Mouse (Mus musculus) heart, embryonic 13.5 days (tissue): Measurements from ENCODE around the gene Angptl3. TPM values are rescaled to one million over a fixed set of nuclear protein-coding genes. Genes with fewer than 3 reads are reported as not detected.

Experiments
- ATAC-seq: fragments of 200-750 bp; cut with Nextera tagmentation; 2 replicates; pipeline ENCODE4 v1.8.0; 2017; ENCODE audit warnings: moderate TSS enrichment; ENCODE audit not compliant: insufficient number of reproducible peaks, low FRiP score, low TSS enrichment; ENCODE audit errors: extremely low read depth
- H3K27ac ChIP-seq: fragments of 300-500 bp; sonication (generic); replicated peaks from 2 replicates; pipeline ENCODE4 v1.5.1; 2015; ENCODE audit warnings: moderate library complexity, mild to moderate bottlenecking, inconsistent platforms
- H3K27me3 ChIP-seq: fragments of 300-500 bp; sonication (generic); replicated peaks from 2 replicates; pipeline ENCODE4 v1.6.1; 2015; ENCODE audit warnings: mild to moderate bottlenecking, inconsistent platforms
- H3K36me3 ChIP-seq: fragments of 300-500 bp; sonication (generic); 2 replicates; pipeline ENCODE4 v1.6.1; 2015; ENCODE audit warnings: mild to moderate bottlenecking, inconsistent platforms
- H3K4me1 ChIP-seq: fragments of 300-500 bp; sonication (generic); 2 replicates; pipeline ENCODE4 v1.6.1; 2015; ENCODE audit warnings: inconsistent platforms
- H3K4me2 ChIP-seq: fragments of 300-500 bp; sonication (generic); 2 replicates; pipeline ENCODE4 v1.6.1; 2015; ENCODE audit warnings: inconsistent platforms, mild to moderate bottlenecking, moderate library complexity
- H3K4me3 ChIP-seq: fragments of 300-500 bp; sonication (generic); 2 replicates; pipeline ENCODE4 v1.5.1; 2015; ENCODE audit warnings: moderate library complexity, mild to moderate bottlenecking, inconsistent platforms
- H3K9ac ChIP-seq: fragments of 300-500 bp; sonication (generic); 2 replicates; pipeline ENCODE4 v1.6.1; 2015; ENCODE audit warnings: inconsistent platforms, mild to moderate bottlenecking, moderate library complexity
- H3K9me3 ChIP-seq: fragments of 300-500 bp; sonication (generic); 2 replicates; pipeline ENCODE4 v1.6.1; 2016; ENCODE audit warnings: inconsistent platforms
- WGBS: fragments of 180-500 bp; shearing (Covaris S2); methylation state at CpG from one replicate; pipeline ENCODE4 v1.1.7; 2015; ENCODE audit warnings: mixed read lengths; 5-methylcytosine and 5-hydroxymethylcytosine counted together
- polyA plus RNA-seq: library from polyadenylated mRNA; unstranded; fragments of >200 nt; fragmentation: Nextera tagmentation; extraction: Ambion mirVana; gene quantifications from 2 replicates; pipeline ENCODE4 v1.2.1, GENCODE M21; 2015

The Angptl3 gene
- 0.66 and 1.6 TPM in 2 replicates for polyA plus RNA-seq

DNA sequence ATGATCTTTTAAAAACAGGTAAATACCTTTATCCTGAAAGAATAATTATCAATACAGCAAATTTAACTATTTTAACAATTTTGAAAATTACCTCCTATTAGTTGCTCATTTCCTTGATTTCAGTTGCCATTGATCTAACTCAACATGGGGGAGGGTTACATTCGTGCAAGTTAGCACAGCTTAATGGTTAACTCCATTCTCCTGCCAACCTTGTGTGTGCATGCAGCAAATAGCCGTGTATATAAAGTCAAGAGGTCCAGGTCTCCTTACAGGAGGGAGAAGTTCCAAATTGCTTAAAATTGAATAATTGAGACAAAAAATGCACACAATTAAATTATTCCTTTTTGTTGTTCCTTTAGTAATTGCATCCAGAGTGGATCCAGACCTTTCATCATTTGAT, at the start of gene Angptl3:
Gene Angptl3, plus strand, starts transcription at position 269 of the 400 bp plus-strand sequence.
- Histone ChIP-seq H3K36me3 (peaks cover 6% of the 10 kb centered on the region; the same call in 1 of the 2 replicates), H3K9ac (no peak within 1 kb of the TSS), H3K27me3 (no peaks in the 10 kb centered on the region), H3K4me1 (no peaks in the 10 kb centered on the region), H3K27ac (no peak within 1 kb of the TSS), H3K4me2 (no peak within 1 kb of the TSS), H3K4me3 (no peak within 1 kb of the TSS), H3K9me3 (no peaks in the 10 kb centered on the region)
- no peak for ATAC-seq
- WGBS, result 87% methylated on average over 2 of the region's 2 CpGs

DNA sequence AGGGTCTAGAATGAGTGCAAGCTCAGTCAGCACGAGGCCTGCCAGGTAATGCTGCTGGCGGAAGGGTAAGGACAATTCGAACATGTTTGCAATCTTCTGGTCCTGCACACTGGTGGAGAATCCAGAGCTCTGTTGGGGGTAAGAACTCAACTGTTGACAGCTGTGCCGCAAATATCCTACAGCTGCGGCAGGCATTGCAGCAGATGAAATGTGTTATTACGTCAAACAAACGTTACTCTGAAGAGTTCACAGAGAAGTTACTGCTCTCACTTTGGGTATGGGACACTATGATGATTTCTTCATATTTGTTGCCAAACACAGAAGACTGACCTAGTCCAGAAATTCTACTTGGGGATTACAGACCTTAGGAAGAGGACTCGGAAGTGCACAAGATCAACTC, 46.1 kb upstream of the Angptl3 start:
- H3K27me3 ChIP-seq, result no peaks in the 10 kb centered on the region
- WGBS, result 86% methylated on average over 8 of the region's 8 CpGs
- no peak overlapping the region for H3K27ac ChIP-seq
- no peak overlapping the region for H3K4me2 ChIP-seq
- no peak overlapping the region for H3K9ac ChIP-seq
- no peak for ATAC-seq
- no peaks in the 10 kb centered on the region for H3K4me1 ChIP-seq
- peaks cover 60% of the 10 kb centered on the region for H3K36me3 ChIP-seq
- no peaks in the 10 kb centered on the region for H3K9me3 ChIP-seq
- H3K4me3 ChIP-seq, result no peak overlapping the region

DNA sequence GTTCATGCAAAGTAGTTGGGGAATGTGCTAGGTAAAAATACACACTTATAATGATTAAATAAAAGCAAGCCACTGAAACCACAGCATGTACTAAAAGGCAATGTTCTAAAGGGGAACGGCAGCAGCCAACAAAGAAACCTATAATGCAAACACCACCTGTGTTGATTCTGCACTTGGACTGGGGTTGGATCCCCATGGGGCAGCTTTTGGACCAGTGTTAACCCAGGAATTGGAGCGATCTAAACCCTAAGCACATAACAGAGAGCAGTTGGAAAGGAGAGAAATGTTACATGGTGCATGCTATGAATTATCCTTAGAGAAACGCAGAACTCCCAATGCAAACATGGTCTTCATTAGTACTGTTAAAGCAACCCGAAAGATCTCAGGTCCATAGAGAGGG, 37.3 kb upstream of the Angptl3 start:
- Histone ChIP-seq H3K4me2 (no peak overlapping the region), H3K36me3 (peaks cover 33% of the 10 kb centered on the region), H3K9me3 (no peaks in the 10 kb centered on the region), H3K27ac (no peak overlapping the region), H3K4me1 (no peaks in the 10 kb centered on the region), H3K27me3 (no peaks in the 10 kb centered on the region), H3K4me3 (no peak overlapping the region), H3K9ac (no peak overlapping the region)
- WGBS, result 91% methylated on average over 4 of the region's 4 CpGs
- no peak for ATAC-seq

DNA sequence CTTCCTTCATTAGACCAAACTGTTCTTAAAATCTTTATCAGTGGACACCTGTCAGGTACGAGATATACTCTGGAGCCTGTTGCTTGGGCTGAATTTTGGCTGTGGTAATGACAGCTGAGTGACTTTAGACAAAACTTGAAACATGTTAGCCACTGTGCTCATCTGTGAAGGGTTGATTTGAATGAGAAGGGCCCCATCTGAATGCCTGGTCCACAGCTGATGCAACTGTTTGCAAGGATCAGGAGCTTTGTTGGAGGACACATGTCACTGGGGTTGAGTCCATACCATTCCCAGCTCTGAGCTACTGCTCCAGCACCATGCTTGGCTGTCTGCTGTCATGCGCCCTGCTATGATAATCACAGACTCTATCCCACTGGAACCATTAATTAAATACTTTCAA, 25.2 kb upstream of the Angptl3 start:
- H3K4me2 ChIP-seq, result no peak overlapping the region
- ATAC-seq, result no peak
- no peaks in the 10 kb centered on the region for H3K4me1 ChIP-seq
- H3K9me3 ChIP-seq, result no peaks in the 10 kb centered on the region
- H3K36me3 ChIP-seq, result peaks cover 50% of the 10 kb centered on the region
- H3K27ac ChIP-seq, result no peak overlapping the region
- no peak overlapping the region for H3K4me3 ChIP-seq
- 86% methylated on average over 2 of the region's 2 CpGs for WGBS
- no peak overlapping the region for H3K9ac ChIP-seq
- no peaks in the 10 kb centered on the region for H3K27me3 ChIP-seq

DNA sequence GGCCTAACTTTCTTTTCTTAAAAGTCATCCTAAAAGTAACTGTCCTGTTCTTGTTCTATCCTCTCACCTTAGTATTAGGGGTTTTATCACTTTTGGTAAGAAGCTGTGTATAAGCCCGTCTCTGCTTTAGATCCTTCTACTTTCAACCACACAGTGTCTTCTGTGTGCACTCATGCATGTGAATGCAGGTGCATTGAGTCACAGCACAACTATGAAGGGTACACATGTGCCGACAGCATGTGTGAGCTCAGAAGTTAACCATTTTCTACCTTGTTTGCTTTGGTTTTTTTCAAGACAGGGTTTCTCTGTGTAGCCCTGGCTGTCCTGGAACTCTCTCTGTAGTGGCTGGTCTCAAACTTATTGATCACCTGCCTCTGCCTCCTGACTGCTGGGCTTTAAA, 24.4 kb upstream of the Angptl3 start:
- H3K27me3 ChIP-seq, result no peaks in the 10 kb centered on the region
- no peak overlapping the region for H3K4me2 ChIP-seq
- no peaks in the 10 kb centered on the region for H3K9me3 ChIP-seq
- H3K36me3 ChIP-seq, result peaks cover 54% of the 10 kb centered on the region
- WGBS, result 84% methylated on average over 2 of the region's 2 CpGs
- H3K4me1 ChIP-seq, result no peaks in the 10 kb centered on the region
- no peak overlapping the region for H3K27ac ChIP-seq
- ATAC-seq, result no peak
- no peak overlapping the region for H3K4me3 ChIP-seq
- no peak overlapping the region for H3K9ac ChIP-seq

DNA sequence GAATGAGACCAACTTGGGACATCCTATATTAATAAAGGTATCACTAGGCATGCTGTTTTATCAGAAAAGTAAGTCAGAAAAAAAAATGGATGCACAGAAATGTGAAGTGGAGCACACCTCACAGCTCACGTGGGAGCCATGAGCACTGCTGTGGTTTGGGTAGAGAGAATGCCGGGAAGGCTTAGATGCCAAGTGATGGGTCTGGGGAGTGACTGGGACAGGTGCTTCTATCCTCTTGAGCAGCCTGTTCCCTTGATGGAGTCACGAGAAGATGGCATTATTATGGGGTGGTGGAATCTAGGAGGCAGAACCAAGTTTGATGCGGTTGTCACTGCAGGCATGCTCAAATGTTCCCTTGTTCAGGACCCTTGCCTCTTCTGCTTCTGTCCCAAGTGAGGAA, 19.7 kb upstream of the Angptl3 start:
- H3K4me2 ChIP-seq, result no peak overlapping the region

DNA sequence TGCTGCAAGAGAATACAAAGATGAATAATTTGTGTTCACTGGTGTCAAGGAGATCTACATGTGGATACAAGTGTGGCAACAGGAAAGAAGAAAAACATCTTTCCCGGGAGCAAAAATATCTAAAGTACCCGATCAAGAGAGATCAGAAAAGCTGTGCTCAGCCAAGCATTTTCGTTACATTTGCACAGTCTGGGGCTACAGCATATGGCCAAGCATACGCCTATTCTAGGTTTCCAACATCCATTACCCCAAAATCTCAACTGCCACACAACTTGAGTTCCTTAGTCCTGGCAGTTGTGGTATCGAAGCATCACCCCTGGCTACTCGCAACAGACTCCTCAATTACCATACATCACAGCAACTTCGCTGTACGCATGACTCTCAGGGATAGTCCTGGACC, 8.5 kb upstream of the Angptl3 start:
- ATAC-seq, result no peak
- Histone ChIP-seq H3K36me3 (peaks cover 15% of the 10 kb centered on the region), H3K27me3 (no peaks in the 10 kb centered on the region), H3K4me2 (no peak overlapping the region), H3K4me1 (no peaks in the 10 kb centered on the region), H3K9me3 (no peaks in the 10 kb centered on the region), H3K4me3 (no peak overlapping the region), H3K9ac (no peak overlapping the region), H3K27ac (no peak overlapping the region)
- WGBS, result 91% methylated on average over 8 of the region's 8 CpGs

More for the DNA sequence above, 19.7 kb upstream of the Angptl3 start:
- 80% methylated on average over 4 of the region's 4 CpGs for WGBS
- Histone ChIP-seq H3K27me3 (no peaks in the 10 kb centered on the region), H3K36me3 (peaks cover 59% of the 10 kb centered on the region), H3K27ac (no peak overlapping the region), H3K9me3 (no peaks in the 10 kb centered on the region), H3K9ac (no peak overlapping the region), H3K4me3 (no peak overlapping the region), H3K4me1 (no peaks in the 10 kb centered on the region)
- ATAC-seq, result no peak

DNA sequence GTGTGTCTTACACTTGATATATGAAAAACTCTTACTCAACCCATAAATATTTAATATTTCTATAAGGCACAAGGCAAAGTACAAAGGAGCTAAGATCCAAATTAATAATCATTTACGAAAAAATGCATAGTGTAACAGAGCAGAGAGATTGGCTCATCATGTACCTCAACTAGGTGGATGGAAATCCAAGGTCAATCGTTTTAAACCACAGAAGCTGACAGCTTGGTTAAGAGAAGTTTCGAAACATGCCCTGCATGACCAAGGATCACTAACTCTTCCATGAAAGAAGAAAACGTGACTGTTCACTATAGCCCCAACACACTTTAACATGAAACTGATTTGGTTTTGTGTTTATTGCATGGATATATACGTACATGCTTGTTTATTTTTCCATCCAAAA, 2.4 kb upstream of the Angptl3 start:
- 86% methylated on average over 5 of the region's 5 CpGs for WGBS

DNA sequence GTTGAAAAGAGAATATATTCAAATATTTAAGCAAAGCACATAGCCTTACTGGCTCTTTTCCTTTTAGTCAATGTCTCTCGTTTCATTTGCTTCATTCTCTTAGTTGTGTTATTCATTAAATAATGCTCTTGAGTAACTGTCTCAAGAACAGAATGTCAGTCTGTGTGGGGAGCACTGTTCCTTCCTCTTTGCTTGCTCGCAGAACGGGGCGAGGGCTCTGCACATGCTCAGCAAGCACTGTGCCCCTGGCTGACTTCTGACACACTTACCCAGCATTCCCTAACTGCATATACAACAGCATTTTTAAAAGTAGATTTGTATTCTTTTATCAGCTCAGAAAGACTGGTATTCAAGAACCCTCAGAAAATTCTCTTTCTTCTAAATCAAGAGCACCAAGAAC, 2.2 kb downstream of the Angptl3 start:
- Histone ChIP-seq H3K4me3 (no peak overlapping the region), H3K9ac (no peak overlapping the region), H3K27ac (no peak overlapping the region), H3K36me3 (0 out of 2 replicates have a peak, but pooled peaks cover under 1% of the 10 kb centered on the region), H3K9me3 (no peaks in the 10 kb centered on the region), H3K4me2 (no peak overlapping the region), H3K4me1 (no peaks in the 10 kb centered on the region), H3K27me3 (no peaks in the 10 kb centered on the region)
- no peak for ATAC-seq
- WGBS, result 71% methylated on average over 4 of the region's 4 CpGs

More for the DNA sequence above, 2.4 kb upstream of the Angptl3 start:
- no peak overlapping the region for H3K4me2 ChIP-seq
- H3K4me3 ChIP-seq, result no peak overlapping the region
- H3K9ac ChIP-seq, result no peak overlapping the region
- H3K27ac ChIP-seq, result no peak overlapping the region
- ATAC-seq, result no peak
- H3K27me3 ChIP-seq, result no peaks in the 10 kb centered on the region
- H3K9me3 ChIP-seq, result no peaks in the 10 kb centered on the region
- H3K36me3 ChIP-seq, result peaks cover 6% of the 10 kb centered on the region; the same call in 1 of the 2 replicates
- no peaks in the 10 kb centered on the region for H3K4me1 ChIP-seq

DNA sequence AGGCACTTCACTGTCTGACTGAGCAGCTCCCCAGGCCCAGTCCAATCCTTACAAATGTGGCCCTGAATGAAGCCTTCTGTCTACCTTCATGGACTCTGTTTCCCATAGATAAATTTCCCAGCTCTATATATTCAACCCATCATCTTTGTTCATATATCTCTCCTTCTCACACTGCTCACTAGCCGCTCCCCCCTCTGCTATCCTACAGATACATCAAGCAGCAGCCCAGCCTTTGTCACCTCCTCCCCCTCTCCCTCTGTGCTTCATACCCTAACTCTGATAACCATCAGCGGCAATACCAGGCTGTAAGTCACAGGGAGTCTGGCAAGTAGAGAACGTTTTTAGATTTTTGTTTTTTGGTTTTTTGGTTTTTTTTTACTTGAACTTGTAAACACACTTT, 14.1 kb downstream of the Angptl3 start:
- Histone ChIP-seq H3K4me1 (peaks cover 6% of the 10 kb centered on the region; the same call in 1 of the 2 replicates), H3K9ac (no peak overlapping the region), H3K27me3 (no peaks in the 10 kb centered on the region), H3K4me3 (no peak overlapping the region), H3K27ac (no peak overlapping the region), H3K9me3 (no peaks in the 10 kb centered on the region; the same call in 1 of the 2 replicates), H3K36me3 (peaks cover 48% of the 10 kb centered on the region), H3K4me2 (no peak overlapping the region)
- WGBS, result 38% methylated on average over 3 of the region's 3 CpGs
- no peak for ATAC-seq

DNA sequence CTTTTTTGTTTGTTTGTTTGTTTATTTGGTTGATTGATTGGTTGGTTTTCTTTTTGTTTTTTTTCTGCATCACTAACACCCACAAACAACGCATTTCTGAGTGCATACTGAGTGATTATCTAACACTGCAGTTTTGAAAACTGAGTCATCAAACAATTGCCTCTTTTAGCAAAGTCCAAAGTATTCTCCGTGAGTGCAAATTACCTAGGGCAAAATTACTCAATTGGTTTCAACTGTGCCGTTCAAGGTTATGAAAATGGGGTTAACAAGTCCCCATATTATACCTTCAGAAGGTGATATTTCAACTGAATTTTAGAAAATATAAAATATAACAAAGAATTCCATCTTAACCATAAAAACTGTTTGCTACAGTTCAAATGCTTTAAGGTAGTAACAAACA, 15.7 kb downstream of the Angptl3 start:
- WGBS, result 71% methylated on average over 3 of the region's 3 CpGs
- Histone ChIP-seq H3K4me2 (no peak overlapping the region), H3K27me3 (no peaks in the 10 kb centered on the region), H3K9ac (no peak overlapping the region), H3K4me1 (peaks cover 6% of the 10 kb centered on the region; the same call in 1 of the 2 replicates), H3K27ac (no peak overlapping the region), H3K4me3 (no peak overlapping the region), H3K9me3 (no peaks in the 10 kb centered on the region; the same call in 1 of the 2 replicates), H3K36me3 (peaks cover 43% of the 10 kb centered on the region)
- no peak for ATAC-seq

DNA sequence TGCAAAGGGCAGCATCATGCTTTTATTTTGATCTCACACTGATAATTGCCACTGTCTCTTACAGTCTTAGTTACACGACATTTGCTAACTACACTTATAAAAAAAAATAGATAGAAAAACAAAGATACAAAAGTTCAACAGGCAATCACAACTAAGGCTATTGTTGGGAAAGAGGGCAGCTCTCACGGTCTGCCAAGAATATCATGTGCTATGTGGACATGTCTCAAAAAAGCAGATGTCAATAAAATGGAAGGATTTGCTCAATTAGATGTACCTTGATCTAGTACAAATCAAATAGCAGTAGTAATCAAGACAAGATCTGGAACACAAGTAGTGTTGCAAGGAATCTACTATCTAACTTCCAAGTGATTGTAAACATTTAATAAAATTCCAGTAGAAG, 17.8 kb downstream of the Angptl3 start:
- peaks cover 6% of the 10 kb centered on the region; the same call in 1 of the 2 replicates for H3K4me1 ChIP-seq
- H3K27ac ChIP-seq, result no peak overlapping the region
- H3K9me3 ChIP-seq, result no peaks in the 10 kb centered on the region
- ATAC-seq, result no peak
- no peak overlapping the region for H3K9ac ChIP-seq
- 79% methylated on average over 2 of the region's 2 CpGs for WGBS
- H3K36me3 ChIP-seq, result peaks cover 36% of the 10 kb centered on the region
- no peaks in the 10 kb centered on the region for H3K27me3 ChIP-seq
- H3K4me2 ChIP-seq, result no peak overlapping the region
- H3K4me3 ChIP-seq, result no peak overlapping the region
